In genomic region chr9:44721154-44721876, GRCm38 (mm10) we compare ENCODE assay signal across 9 mouse cellular contexts. TPM values are rescaled to one million over a fixed set of nuclear protein-coding genes. Genes with fewer than 3 reads are reported as not detected.
DNase-seq lines count a peak whose midpoint lies in the region; ATAC-seq and TF ChIP-seq lines count a peak whose summit lies in the region.
"Had no signal": no experiment of that assay in that cellular context is flagged by ENCODE, and none has a peak within 500 bp of the region (broad histone marks: within the 10 kb centered on the region; RNA-seq: fewer than 3 reads in every experiment).

No protein-coding gene starts in this region.

- peak; percentile 85 for DNase-seq in 416B (ENCODE audit: low read depth)
- DNase-seq in adrenal gland, postnatal 10 days: peak; percentile 93
- DNase-seq in embryonic facial prominence, embryonic 11.5 days (ENCODE audit: low spot score): peak; percentile 88
- DNase-seq in heart, adult 2 months: peak; percentile 92 to 93
- peak; percentile 95 for DNase-seq in kidney, adult 2 months
- peak; percentile 50 to 59 for DNase-seq in spleen, postnatal 36 days (ENCODE audit: low spot score in 2 of 2)

- peak; percentile 63 for TF ChIP-seq CTCF in heart, adult 2 months (IDR thresholded peaks at IDR 0.05)
- 0 out of 2 replicates have a peak, but pooled peaks have one; percentile 6 for TF ChIP-seq CTCF in kidney, adult 2 months (conservative IDR thresholded peaks at IDR 0.05; ENCODE audit: insufficient read depth, insufficient read length, low read depth, low read length)

- peak; percentile 77 for ATAC-seq in embryonic facial prominence, embryonic 11.5 days (replicated peaks; ENCODE audit: insufficient number of reproducible peaks, low FRiP score, low TSS enrichment, low read depth)
- peak; percentile 78 for ATAC-seq in limb, embryonic 12.5 days (ENCODE audit: insufficient number of reproducible peaks, insufficient read depth, low FRiP score, low TSS enrichment, low read depth)
- ATAC-seq in midbrain, embryonic 13.5 days: peak; percentile 88

- H3K4me1 ChIP-seq in embryonic facial prominence, embryonic 11.5 days (ENCODE audit: control insufficient read depth, insufficient read depth, low read length): peaks cover 10% of the 10 kb centered on the region
- H3K4me1 ChIP-seq in heart, adult 2 months (ENCODE audit: control insufficient read depth, insufficient read depth, low read length): peaks cover 27% of the 10 kb centered on the region
- peaks cover 24% of the 10 kb centered on the region for H3K4me1 ChIP-seq in kidney, adult 2 months (ENCODE audit: control insufficient read depth, insufficient read depth, low read length)
- H3K4me1 ChIP-seq in limb, embryonic 12.5 days (replicated peaks): peaks cover 41% of the 10 kb centered on the region
- peaks cover 84% of the 10 kb centered on the region for H3K4me1 ChIP-seq in midbrain, embryonic 13.5 days (replicated peaks)

- peak overlapping the region; percentile 77 for H3K4me2 ChIP-seq in embryonic facial prominence, embryonic 11.5 days (ENCODE audit: low read depth, low read length)
- H3K4me2 ChIP-seq in limb, embryonic 12.5 days: peak overlapping the region; percentile 68
- H3K4me2 ChIP-seq in midbrain, embryonic 13.5 days (replicated peaks): peak overlapping the region; percentile 92

- H3K4me3 ChIP-seq in embryonic facial prominence, embryonic 11.5 days (ENCODE audit: low read depth, low read length): peak overlapping the region; percentile 81
- H3K4me3 ChIP-seq in heart, adult 2 months: peak overlapping the region; percentile 66
- peak overlapping the region; percentile 40 for H3K4me3 ChIP-seq in kidney, adult 2 months (ENCODE audit: insufficient read depth, low read depth, low read length)
- H3K4me3 ChIP-seq in limb, embryonic 12.5 days (replicated peaks): peak overlapping the region; percentile 73
- peak overlapping the region; percentile 86 for H3K4me3 ChIP-seq in midbrain, embryonic 13.5 days (replicated peaks)

- H3K9me3 ChIP-seq in embryonic facial prominence, embryonic 11.5 days (replicated peaks; ENCODE audit: control insufficient read depth, low read length): no peaks in the 10 kb centered on the region
- H3K9me3 ChIP-seq in limb, embryonic 12.5 days: no peaks in the 10 kb centered on the region
- H3K9me3 ChIP-seq in midbrain, embryonic 13.5 days: no peaks in the 10 kb centered on the region

- WGBS in embryonic facial prominence, embryonic 11.5 days: under 1% methylated on average over 39 of the region's 40 CpGs
- 8% methylated on average over 36 of the region's 40 CpGs for WGBS in heart, adult 2 months
- 3% methylated on average over 40 of the region's 40 CpGs for WGBS in kidney, adult 2 months
- 1% methylated on average over 38 of the region's 40 CpGs for WGBS in limb, embryonic 12.5 days
- 2% methylated on average over 39 of the region's 40 CpGs for whole genome bisulfite sequencing in midbrain, embryonic 13.5 days

- H3K27me3 ChIP-seq in embryonic facial prominence, embryonic 11.5 days (ENCODE audit: control insufficient read depth, insufficient read depth, low read length): no peaks in the 10 kb centered on the region
- no peaks in the 10 kb centered on the region for H3K27me3 ChIP-seq in heart, adult 2 months (ENCODE audit: control insufficient read depth, insufficient read depth, low read length)
- no peaks in the 10 kb centered on the region for H3K27me3 ChIP-seq in kidney, adult 2 months (replicated peaks; ENCODE audit: control insufficient read depth, insufficient read depth, low read length)
- no peaks in the 10 kb centered on the region for H3K27me3 ChIP-seq in limb, embryonic 12.5 days
- no peaks in the 10 kb centered on the region for H3K27me3 ChIP-seq in midbrain, embryonic 13.5 days

- peak overlapping the region; percentile 70 for H3K27ac ChIP-seq in embryonic facial prominence, embryonic 11.5 days (replicated peaks; ENCODE audit: low read depth, low read length)
- peak overlapping the region; percentile 90 for H3K27ac ChIP-seq in heart, adult 2 months
- peak overlapping the region; percentile 11; the same call in 1 of the 2 replicates for H3K27ac ChIP-seq in kidney, adult 2 months (ENCODE audit: insufficient read depth, low read depth, low read length)
- H3K27ac ChIP-seq in limb, embryonic 12.5 days: peak overlapping the region; percentile 86
- H3K27ac ChIP-seq in midbrain, embryonic 13.5 days: peak overlapping the region; percentile 86

- TF ChIP-seq EP300 in heart, adult 2 months (IDR thresholded peaks at IDR 0.05; ENCODE audit: insufficient read depth, low read depth, low read length): no peak

- 0 out of 2 replicates have a peak, but pooled peaks have one; percentile 21 for TF ChIP-seq POLR2A in heart, adult 2 months (IDR thresholded peaks at IDR 0.05; ENCODE audit: insufficient read depth, low read depth, low read length)
- TF ChIP-seq POLR2A in kidney, adult 2 months (IDR thresholded peaks at IDR 0.05; ENCODE audit: low read depth, low read length): no peak

- peak overlapping the region; percentile 91 for H3K9ac ChIP-seq in embryonic facial prominence, embryonic 11.5 days (replicated peaks; ENCODE audit: low read length)
- peak overlapping the region; percentile 79 for H3K9ac ChIP-seq in heart, adult 2 months (ENCODE audit: low read depth, low read length)
- peak overlapping the region; percentile 84 for H3K9ac ChIP-seq in limb, embryonic 12.5 days (replicated peaks)
- H3K9ac ChIP-seq in midbrain, embryonic 13.5 days (replicated peaks): peak overlapping the region; percentile 93

- intact Hi-C loops in heart, adult 2 months (cut with DNase I): no loop called here

- no peaks in the 10 kb centered on the region; the same call in 1 of the 2 replicates for H3K79me2 ChIP-seq in heart, adult 2 months (replicated peaks; ENCODE audit: control insufficient read depth, insufficient read depth, low read length)

- peaks cover 2% of the 10 kb centered on the region for H3K36me3 ChIP-seq in embryonic facial prominence, embryonic 11.5 days (replicated peaks; ENCODE audit: control insufficient read depth, insufficient read depth, low read depth, low read length)
- peaks cover 15% of the 10 kb centered on the region for H3K36me3 ChIP-seq in heart, adult 2 months (ENCODE audit: control insufficient read depth, insufficient read depth, low read length)
- no peaks in the 10 kb centered on the region for H3K36me3 ChIP-seq in kidney, adult 2 months (ENCODE audit: control insufficient read depth, insufficient read depth, low read length)
- H3K36me3 ChIP-seq in limb, embryonic 12.5 days: peaks cover 69% of the 10 kb centered on the region
- peaks cover 20% of the 10 kb centered on the region for H3K36me3 ChIP-seq in midbrain, embryonic 13.5 days

RNA-seq across cellular contexts. Expression of gene Phldb1, which starts 13.7 kb away (rescaled TPM):
- 10 to 100 TPM; 54.5 to 63.9 TPM for total RNA-seq in adrenal gland, postnatal 10 days (2021)
- 27.8 and 30.0 TPM in 2 replicates for polyA plus RNA-seq in embryonic facial prominence, embryonic 11.5 days (2014; fragmentation: Nextera tagmentation; extraction: Ambion mirVana)
- 100 to 1,000 TPM; 104 to 108 TPM for total RNA-seq in heart, adult 2 months (2021)
- polyA plus RNA-seq in heart, adult 2 months (2012; rRNA removed): 146 and 165 TPM in 2 replicates
- polyA plus RNA-seq in kidney, adult 2 months (2012; rRNA removed): 37.6 and 46.4 TPM in 2 replicates
- polyA plus RNA-seq in limb, embryonic 12.5 days (2016; fragmentation: Nextera tagmentation; extraction: Ambion mirVana): 60.4 and 65.4 TPM in 2 replicates
- polyA plus RNA-seq in midbrain, embryonic 13.5 days (2015; fragmentation: Nextera tagmentation; extraction: Ambion mirVana): 47.9 and 55.5 TPM in 2 replicates

RNA-seq across cellular contexts. Expression of gene Arcn1, which starts 46.3 kb away (rescaled TPM):
- total RNA-seq in adrenal gland, postnatal 10 days (2021): 100 to 1,000 TPM; 138 to 150 TPM
- 208 and 223 TPM in 2 replicates for polyA plus RNA-seq in embryonic facial prominence, embryonic 11.5 days (2014; fragmentation: Nextera tagmentation; extraction: Ambion mirVana)
- total RNA-seq in heart, adult 2 months (2021): 10 to 100 TPM; 78.6 to 93.9 TPM
- polyA plus RNA-seq in heart, adult 2 months (2012; rRNA removed): 28.2 and 57.5 TPM in 2 replicates
- 42.3 and 50.9 TPM in 2 replicates for polyA plus RNA-seq in kidney, adult 2 months (2012; rRNA removed)
- 194 and 208 TPM in 2 replicates for polyA plus RNA-seq in limb, embryonic 12.5 days (2016; fragmentation: Nextera tagmentation; extraction: Ambion mirVana)
- 142 and 145 TPM in 2 replicates for polyA plus RNA-seq in midbrain, embryonic 13.5 days (2015; fragmentation: Nextera tagmentation; extraction: Ambion mirVana)

RNA-seq across cellular contexts. Expression of gene Ift46, which starts 46.4 kb away (rescaled TPM):
- total RNA-seq in adrenal gland, postnatal 10 days (2021): 10 to 100 TPM; 73.0 to 87.7 TPM
- polyA plus RNA-seq in embryonic facial prominence, embryonic 11.5 days (2014; fragmentation: Nextera tagmentation; extraction: Ambion mirVana): 142 and 152 TPM in 2 replicates
- total RNA-seq in heart, adult 2 months (2021): 10 to 100 TPM; 22.7 to 27.8 TPM
- 28.3 and 36.1 TPM in 2 replicates for polyA plus RNA-seq in heart, adult 2 months (2012; rRNA removed)
- 51.0 and 58.8 TPM in 2 replicates for polyA plus RNA-seq in kidney, adult 2 months (2012; rRNA removed)
- polyA plus RNA-seq in limb, embryonic 12.5 days (2016; fragmentation: Nextera tagmentation; extraction: Ambion mirVana): 139 and 150 TPM in 2 replicates
- 171 and 183 TPM in 2 replicates for polyA plus RNA-seq in midbrain, embryonic 13.5 days (2015; fragmentation: Nextera tagmentation; extraction: Ambion mirVana)

RNA-seq across cellular contexts. Expression of gene Treh, which starts 48.3 kb away (rescaled TPM):
- not detected for total RNA-seq in adrenal gland, postnatal 10 days (2021)
- not detected in 2 replicates for polyA plus RNA-seq in embryonic facial prominence, embryonic 11.5 days (2014; fragmentation: Nextera tagmentation; extraction: Ambion mirVana)
- not detected for total RNA-seq in heart, adult 2 months (2021)
- not detected in 2 replicates for polyA plus RNA-seq in heart, adult 2 months (2012; rRNA removed)
- polyA plus RNA-seq in kidney, adult 2 months (2012; rRNA removed): 32.2 and 34.4 TPM in 2 replicates
- not detected in 2 replicates for polyA plus RNA-seq in limb, embryonic 12.5 days (2016; fragmentation: Nextera tagmentation; extraction: Ambion mirVana)
- not detected in 2 replicates for polyA plus RNA-seq in midbrain, embryonic 13.5 days (2015; fragmentation: Nextera tagmentation; extraction: Ambion mirVana)
- total RNA-seq: adrenal gland, postnatal 4 days had no signal

Comparison
In these comparisons a context has a peak if more than half of its experiments do, and no peak if none do; other contexts are left out.
1. Peak in every context shown above with its lines: DNase-seq, ATAC-seq, H3K4me3 ChIP-seq and H3K27ac ChIP-seq.
2. H3K27ac ChIP-seq: peak in every context shown above with its lines; median percentile 90 in heart, adult 2 months; 86 in limb, embryonic 12.5 days; 86 in midbrain, embryonic 13.5 days; 70 in embryonic facial prominence, embryonic 11.5 days; 11 in kidney, adult 2 months.